16 mouse cellular contexts compared by ENCODE assay signal in the genomic region with DNA sequence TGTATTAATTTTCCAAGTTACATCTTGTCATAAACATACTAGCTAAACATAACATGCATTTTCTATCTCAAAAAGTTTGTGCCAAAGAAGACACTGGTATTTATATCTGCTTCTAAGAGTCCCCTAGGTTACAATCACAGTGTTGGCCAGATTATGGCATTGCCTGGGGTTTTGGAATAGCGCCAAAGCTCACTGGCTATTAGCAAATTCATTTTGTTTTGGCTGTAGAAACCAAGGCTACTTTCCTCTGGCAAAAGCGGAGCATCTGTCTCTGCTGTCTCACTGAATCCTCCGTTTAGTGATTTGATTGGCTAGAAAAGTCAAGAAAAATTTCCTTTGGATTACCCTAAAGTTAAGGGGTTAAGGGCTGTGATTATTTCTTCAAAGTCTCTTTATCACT.
DNase-seq lines count a peak whose midpoint lies in the region; ATAC-seq and TF ChIP-seq lines count a peak whose summit lies in the region.
"Had no signal": no experiment of that assay in that cellular context is flagged by ENCODE, and none has a peak within 500 bp of the region (broad histone marks: within the 10 kb centered on the region; RNA-seq: fewer than 3 reads in every experiment).

No protein-coding gene starts in this region.

- H3K4me3 ChIP-seq in hindbrain, postnatal 0 days (ENCODE audit: low read length): no peak overlapping the region
- H3K4me3 ChIP-seq in hindbrain, embryonic 13.5 days: no peak overlapping the region
- H3K4me3 ChIP-seq: heart, embryonic 13.5 days; limb, embryonic 13.5 days; stomach, embryonic 15.5 days had no signal

- H3K9me3 ChIP-seq in hindbrain, postnatal 0 days (ENCODE audit: low read length): no peaks in the 10 kb centered on the region
- H3K9me3 ChIP-seq in hindbrain, embryonic 13.5 days: no peaks in the 10 kb centered on the region
- H3K9me3 ChIP-seq: heart, embryonic 13.5 days; limb, embryonic 13.5 days; stomach, embryonic 15.5 days had no signal

- no peak overlapping the region for H3K9ac ChIP-seq in hindbrain, postnatal 0 days (replicated peaks; ENCODE audit: low read length)
- H3K9ac ChIP-seq in hindbrain, embryonic 13.5 days: no peak overlapping the region
- H3K9ac ChIP-seq: heart, embryonic 13.5 days; limb, embryonic 13.5 days; stomach, embryonic 15.5 days had no signal

- 0 out of 2 replicates have a peak, but pooled peaks have one; percentile 24 for ATAC-seq in hindbrain, postnatal 0 days
- ATAC-seq in hindbrain, embryonic 13.5 days (ENCODE audit: low FRiP score): no peak
- ATAC-seq: hindbrain, embryonic 16.5 days had no signal

- H3K27me3 ChIP-seq in hindbrain, postnatal 0 days (ENCODE audit: insufficient read depth, low read length): no peaks in the 10 kb centered on the region
- no peaks in the 10 kb centered on the region for H3K27me3 ChIP-seq in hindbrain, embryonic 13.5 days
- H3K27me3 ChIP-seq: heart, embryonic 13.5 days; limb, embryonic 13.5 days; stomach, embryonic 15.5 days had no signal

- no peaks in the 10 kb centered on the region for H3K36me3 ChIP-seq in hindbrain, postnatal 0 days (ENCODE audit: insufficient read depth, low read length)
- H3K36me3 ChIP-seq in hindbrain, embryonic 13.5 days: no peaks in the 10 kb centered on the region
- H3K36me3 ChIP-seq: heart, embryonic 13.5 days; limb, embryonic 13.5 days; stomach, embryonic 15.5 days had no signal

- H3K27ac ChIP-seq in hindbrain, postnatal 0 days: no peak overlapping the region
- H3K27ac ChIP-seq in hindbrain, embryonic 13.5 days: no peak overlapping the region
- H3K27ac ChIP-seq: heart, embryonic 13.5 days; limb, embryonic 13.5 days; stomach, embryonic 15.5 days had no signal

- WGBS in hindbrain, postnatal 0 days: 35% methylated on average over 3 of the region's 3 CpGs
- 64% methylated on average over 3 of the region's 3 CpGs for WGBS in hindbrain, embryonic 13.5 days

- no peaks in the 10 kb centered on the region for H3K4me1 ChIP-seq in hindbrain, postnatal 0 days (ENCODE audit: insufficient read depth, low read length)
- H3K4me1 ChIP-seq in hindbrain, embryonic 13.5 days (replicated peaks): no peaks in the 10 kb centered on the region
- H3K4me1 ChIP-seq: limb, embryonic 13.5 days; stomach, embryonic 15.5 days had no signal

- no peak overlapping the region for H3K4me2 ChIP-seq in hindbrain, postnatal 0 days (ENCODE audit: low read depth, low read length)
- H3K4me2 ChIP-seq in hindbrain, embryonic 13.5 days: no peak overlapping the region
- H3K4me2 ChIP-seq: heart, embryonic 13.5 days; limb, embryonic 13.5 days; stomach, embryonic 15.5 days had no signal

- TF ChIP-seq CTCF in hindbrain, postnatal 0 days (IDR thresholded peaks at IDR 0.05; ENCODE audit: low read depth): no peak

- DNase-seq in cerebellum, postnatal 14 days: peak; percentile 73 to 75
- no peak for DNase-seq in cerebellum, adult 18-20 months
- peak; percentile 79 for DNase-seq in hindbrain, postnatal 0 days (ENCODE audit: low spot score)
- peak; percentile 30 for DNase-seq in retina, postnatal 1 day
- DNase-seq in retina, embryonic 14.5 days (ENCODE audit: low spot score): no peak
- DNase-seq in kidney, adult 18-20 months: no peak
- no peak for DNase-seq in right cerebral cortex, adult 2 months (ENCODE audit: low spot score in 2 of 2)
- DNase-seq: cerebellum, adult 9-10 months; kidney, adult 9 months; lung, adult 18-20 months; thymus, postnatal 25 days had no signal

Comparison
In these comparisons a context has a peak if more than half of its experiments do, and no peak if none do; other contexts are left out.
1. DNase-seq: peak in cerebellum, postnatal 14 days (2 of 2), hindbrain, postnatal 0 days (single experiment) and retina, postnatal 1 day (single experiment); none in cerebellum, adult 18-20 months (0 of 2), retina, embryonic 14.5 days (single experiment), kidney, adult 18-20 months (single experiment) and right cerebral cortex, adult 2 months (0 of 2).